ENCODE assay signal across 8 mouse cellular contexts in genomic region chr6:53572456-53572855, GRCm38 (mm10).
DNase-seq lines count a peak whose midpoint lies in the region; ATAC-seq and TF ChIP-seq lines count a peak whose summit lies in the region.

No protein-coding gene starts in this region.

- WGBS in hindbrain, embryonic 13.5 days = 74% methylated on average over 4 of the region's 4 CpGs
- 69% methylated on average over 4 of the region's 4 CpGs for WGBS in hindbrain, embryonic 16.5 days
- 61% methylated on average over 4 of the region's 4 CpGs for WGBS in forebrain, embryonic 11.5 days

- H3K9me3 ChIP-seq in hindbrain, embryonic 13.5 days = no peaks in the 10 kb centered on the region
- no peaks in the 10 kb centered on the region for H3K9me3 ChIP-seq in hindbrain, embryonic 16.5 days (ENCODE audit: control insufficient read depth, low read length)
- no peaks in the 10 kb centered on the region for H3K9me3 ChIP-seq in forebrain, embryonic 11.5 days (ENCODE audit: control insufficient read depth, low read length)

- H3K4me1 ChIP-seq in hindbrain, embryonic 13.5 days (replicated peaks) = peaks cover 37% of the 10 kb centered on the region
- H3K4me1 ChIP-seq in hindbrain, embryonic 16.5 days (ENCODE audit: control insufficient read depth, insufficient read depth, low read depth, low read length) = peaks cover 5% of the 10 kb centered on the region; the same call in 1 of the 2 replicates
- peaks cover 13% of the 10 kb centered on the region; the same call in 1 of the 2 replicates for H3K4me1 ChIP-seq in forebrain, embryonic 11.5 days (replicated peaks; ENCODE audit: control insufficient read depth, insufficient read depth, low read length)

- intact Hi-C loops in heart, postnatal 36 days (cut with DNase I) = no loop called here
- intact Hi-C loops in left cerebral cortex, postnatal 36 days (cut with DNase I) = no loop called here

- H3K27ac ChIP-seq in hindbrain, embryonic 13.5 days = peak overlapping the region; percentile 20
- no peak overlapping the region; the same call in 1 of the 2 replicates for H3K27ac ChIP-seq in hindbrain, embryonic 16.5 days (ENCODE audit: low read depth, low read length)
- peak overlapping the region; percentile 92 for H3K27ac ChIP-seq in forebrain, embryonic 11.5 days (ENCODE audit: low read depth, low read length)

- no peak for TF ChIP-seq POLR2A in myocyte (IDR thresholded peaks at IDR 0.05; ENCODE audit: insufficient read length, low read depth)

- H3K4me3 ChIP-seq in hindbrain, embryonic 13.5 days = no peak overlapping the region
- H3K4me3 ChIP-seq in hindbrain, embryonic 16.5 days (ENCODE audit: low read length) = no peak overlapping the region
- no peak overlapping the region for H3K4me3 ChIP-seq in forebrain, embryonic 11.5 days (ENCODE audit: low read depth, low read length)
- H3K4me3 ChIP-seq in myocyte = peak overlapping the region; percentile 46

- H3ac ChIP-seq in myocyte (ENCODE audit: control insufficient read depth, insufficient read length) = no peak overlapping the region

- H3K36me3 ChIP-seq in hindbrain, embryonic 13.5 days = no peaks in the 10 kb centered on the region
- no peaks in the 10 kb centered on the region for H3K36me3 ChIP-seq in hindbrain, embryonic 16.5 days (ENCODE audit: control insufficient read depth, insufficient read depth, low read length)
- H3K36me3 ChIP-seq in forebrain, embryonic 11.5 days (ENCODE audit: control insufficient read depth, insufficient read depth, low read length) = no peaks in the 10 kb centered on the region
- no peaks in the 10 kb centered on the region for H3K36me3 ChIP-seq in myocyte (ENCODE audit: control insufficient read depth, insufficient read depth)

- H3K79me2 ChIP-seq in myocyte (ENCODE audit: control insufficient read depth, insufficient read depth) = no peaks in the 10 kb centered on the region

- no peaks in the 10 kb centered on the region for H3K27me3 ChIP-seq in hindbrain, embryonic 13.5 days
- H3K27me3 ChIP-seq in hindbrain, embryonic 16.5 days (replicated peaks; ENCODE audit: control insufficient read depth, insufficient read depth, low read length) = no peaks in the 10 kb centered on the region
- H3K27me3 ChIP-seq in forebrain, embryonic 11.5 days (ENCODE audit: control insufficient read depth, insufficient read depth, low read length) = no peaks in the 10 kb centered on the region
- H3K27me3 ChIP-seq in myocyte (ENCODE audit: control insufficient read depth, insufficient read depth, insufficient read length) = no peaks in the 10 kb centered on the region

- no peak overlapping the region for H3K4me2 ChIP-seq in hindbrain, embryonic 13.5 days
- H3K4me2 ChIP-seq in hindbrain, embryonic 16.5 days (ENCODE audit: low read length) = no peak overlapping the region
- H3K4me2 ChIP-seq in forebrain, embryonic 11.5 days (ENCODE audit: low read depth, low read length, severe bottlenecking) = no peak overlapping the region; the same call in 1 of the 2 replicates
- H3K4me2 ChIP-seq in myocyte (ENCODE audit: low read depth) = peak overlapping the region; percentile 79

- DNase-seq in forebrain, embryonic 11.5 days (ENCODE audit: low spot score) = no peak
- peak; percentile 37 to 61 for DNase-seq in heart, postnatal 36 days
- no peak for DNase-seq in left cerebral cortex, postnatal 36 days (ENCODE audit: low spot score in 2 of 2)
- no peak for DNase-seq in ovary, postnatal 10 days (ENCODE audit: low spot score)
- DNase-seq in thymus, postnatal 14 days = no peak

- no peak for ATAC-seq in hindbrain, embryonic 13.5 days (ENCODE audit: low FRiP score)
- ATAC-seq in hindbrain, embryonic 16.5 days = no peak
- peak; percentile 15 for ATAC-seq in forebrain, embryonic 11.5 days (replicated peaks; ENCODE audit: low FRiP score)

- no peak overlapping the region for H3K9ac ChIP-seq in hindbrain, embryonic 13.5 days
- no peak overlapping the region; the same call in 1 of the 2 replicates for H3K9ac ChIP-seq in hindbrain, embryonic 16.5 days (ENCODE audit: low read depth, low read length)
- H3K9ac ChIP-seq in forebrain, embryonic 11.5 days (ENCODE audit: low read length) = peak overlapping the region; percentile 61

TF ChIP-seq in myocyte, 11 proteins besides CTCF, POLR2A, EP300 and RAD21:
- no peak for TF ChIP-seq E2F4 (IDR thresholded peaks at IDR 0.05; ENCODE audit: insufficient read depth)
- TF ChIP-seq CEBPB (IDR thresholded peaks at IDR 0.05; ENCODE audit: insufficient read depth, poor library complexity, severe bottlenecking) = no peak
- no peak for TF ChIP-seq USF1 (IDR thresholded peaks at IDR 0.05; ENCODE audit: low read depth)
- no peak for TF ChIP-seq MYOG (IDR thresholded peaks at IDR 0.05; ENCODE audit: control insufficient read depth in 1 of 3, insufficient read depth in 1 of 3, insufficient read length in 2 of 3, low read depth in 2 of 3)

Comparison
In these comparisons a context has a peak if more than half of its experiments do, and no peak if none do; other contexts are left out.
1. DNase-seq: peak in heart, postnatal 36 days (2 of 2); none in forebrain, embryonic 11.5 days (single experiment), left cerebral cortex, postnatal 36 days (0 of 2), ovary, postnatal 10 days (single experiment) and thymus, postnatal 14 days (single experiment).